Mouse (Mus musculus) adrenal gland, adult 18-20 months (tissue): Measurements from ENCODE around the gene Magi2. TPM values are rescaled to one million over a fixed set of nuclear protein-coding genes. Genes with fewer than 3 reads are reported as not detected.
"Not testable (repeated sequence)": the region's sequence is repeated elsewhere in the genome, so short reads cannot be mapped to it uniquely, and the experiment has no call there.

Experiments used
- DNase-seq, 2 experiments: peaks; one replicate each; pipeline ENCODE4 v3.0.0; 2021 to 2022; ENCODE audit warnings: low spot score in 2 of 2
- total RNA-seq, 2 experiments: library from RNA; stranded (reverse); gene quantifications; 1 replicate in 1 of 2; 2 replicates in 1 of 2; pipeline ENCODE4 v1.2.3; 2021

Magi2 gene
- total RNA-seq, 2 experiments from 2014 or later, result 7.2 to 11.8 TPM

DNA sequence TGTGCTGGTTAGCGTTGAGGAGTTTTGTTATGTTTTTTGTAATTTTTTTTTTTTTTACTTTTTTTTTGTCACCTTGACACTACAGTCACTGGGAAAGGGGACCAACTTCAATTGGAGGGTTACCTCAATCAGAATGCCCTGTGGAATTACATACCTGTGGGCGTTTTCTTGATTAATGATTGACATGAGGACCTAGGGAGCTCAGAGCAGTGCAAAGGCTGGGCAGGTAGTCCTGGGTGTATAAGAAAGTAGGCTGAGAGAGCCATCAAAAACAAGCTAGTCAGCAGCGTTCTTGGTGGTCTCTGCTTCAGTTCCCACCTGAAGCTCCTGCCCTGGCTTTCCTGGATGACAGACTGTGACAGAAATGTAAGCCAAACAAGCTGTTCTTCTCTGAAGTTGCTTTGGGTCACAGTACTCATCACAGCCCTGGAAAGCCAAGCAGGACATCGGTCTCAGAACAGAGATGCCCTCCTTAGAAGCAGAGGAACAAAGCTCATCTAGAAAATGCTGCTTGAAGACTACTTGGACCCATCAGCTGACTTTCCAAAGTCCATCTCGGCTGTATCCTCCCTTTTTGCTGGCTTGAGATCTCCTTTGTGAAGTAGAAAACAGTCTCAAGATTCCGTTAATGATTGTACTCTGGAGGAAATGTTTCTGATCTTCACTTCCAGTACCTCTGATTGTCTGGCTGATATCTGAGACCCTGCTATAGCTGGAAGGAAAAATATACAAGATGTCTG is 999.8 kb downstream of the Magi2 start:
- no peak for DNase-seq

DNA sequence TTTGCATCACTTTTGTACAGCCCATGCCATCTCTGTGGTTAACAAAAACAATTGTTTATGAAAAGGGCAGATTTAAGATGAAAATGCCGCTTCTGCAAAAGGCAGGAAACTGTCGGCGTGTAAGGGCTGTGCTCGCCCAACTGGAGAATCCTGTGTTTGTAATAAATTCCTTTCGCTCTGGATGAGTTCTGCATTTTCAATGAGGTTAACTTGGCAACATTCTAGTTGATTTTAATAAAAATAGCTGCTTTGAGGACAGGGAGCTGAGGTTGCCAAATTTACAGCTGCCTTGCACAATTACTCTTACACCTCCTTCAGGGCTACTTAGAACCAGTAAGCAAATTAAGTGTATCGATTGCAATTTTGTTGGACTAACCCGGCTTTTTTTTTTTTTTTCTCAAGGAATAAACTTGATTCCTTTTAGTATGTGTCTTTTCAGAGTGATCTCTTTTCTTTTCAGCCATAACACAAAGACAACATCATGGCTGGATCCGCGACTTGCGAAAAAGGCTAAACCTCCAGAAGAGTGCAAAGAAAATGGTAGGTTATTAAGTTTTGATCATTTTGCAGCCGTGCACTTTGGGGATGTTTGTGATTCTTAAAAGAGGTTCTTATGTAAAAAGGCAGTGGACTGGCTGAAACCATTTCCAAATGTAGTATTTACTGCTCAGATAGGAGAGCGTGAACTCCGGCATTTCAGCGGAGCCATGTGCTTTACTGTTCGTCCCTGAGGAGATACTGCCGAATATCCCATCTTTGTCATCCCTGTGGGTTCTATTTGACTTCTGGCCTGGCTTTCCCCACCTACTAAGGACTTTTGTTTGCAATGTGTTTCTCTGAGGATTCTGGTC is 1001.3 kb downstream of the Magi2 start:
- no peak for DNase-seq

DNA sequence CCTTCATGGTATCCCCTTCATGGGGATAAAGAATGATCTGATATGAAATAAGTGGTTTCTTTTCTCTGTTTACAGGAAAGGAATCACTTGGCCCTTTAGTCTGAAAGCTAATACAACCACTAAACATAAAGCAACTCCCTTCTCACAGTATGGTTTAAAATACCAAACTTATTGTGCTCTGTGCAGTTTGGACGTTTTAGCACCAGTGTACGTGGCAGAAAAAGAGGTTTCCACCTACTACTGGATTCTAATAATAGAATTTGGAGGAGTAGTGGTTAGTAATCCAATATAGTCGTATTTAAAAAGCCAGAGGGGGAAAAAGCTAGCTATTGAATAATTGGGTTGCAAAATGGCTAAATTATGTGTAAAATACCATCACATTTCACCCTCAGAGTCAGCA is 1005.1 kb downstream of the Magi2 start:
- DNase-seq, result no peak

DNA sequence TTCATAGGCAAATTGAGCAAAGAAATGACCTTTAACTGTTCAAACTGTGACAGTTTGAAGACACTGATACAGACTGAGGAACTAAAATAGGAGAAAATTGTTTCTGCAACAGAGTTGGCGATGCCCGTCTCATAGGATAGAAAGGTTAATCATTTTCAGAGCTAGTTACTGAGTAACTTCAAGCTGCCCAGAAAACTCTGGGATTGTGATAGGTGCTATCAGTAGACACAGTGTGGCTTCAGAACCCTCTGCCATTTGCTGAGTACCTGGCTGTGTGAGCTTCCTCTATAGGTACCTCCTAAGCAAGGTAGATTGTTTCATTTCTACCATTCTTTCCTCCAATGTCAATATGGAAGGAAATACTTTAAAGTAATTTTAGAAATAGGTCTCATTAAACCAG is 1014.7 kb downstream of the Magi2 start:
- no peak for DNase-seq

DNA sequence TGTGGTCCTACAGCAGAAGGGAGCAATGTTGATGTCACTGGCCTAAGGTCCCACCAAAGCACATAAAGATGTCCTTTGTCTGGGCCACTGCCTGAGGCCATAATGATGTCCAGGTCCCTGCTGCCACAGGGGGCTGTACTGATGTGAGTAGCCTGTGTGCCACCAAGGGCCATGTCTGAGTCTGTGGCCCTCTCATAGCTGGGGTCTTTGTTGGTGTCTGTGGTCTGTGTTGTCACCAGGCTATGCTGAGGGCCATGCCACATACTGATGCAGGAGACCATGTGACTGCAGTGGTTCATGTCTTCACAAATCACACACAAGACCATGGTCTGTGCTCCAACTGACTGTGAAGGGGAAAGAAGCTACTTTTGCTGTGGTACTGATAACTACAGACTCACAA is 1015.7 kb downstream of the Magi2 start:
- no peak for DNase-seq

DNA sequence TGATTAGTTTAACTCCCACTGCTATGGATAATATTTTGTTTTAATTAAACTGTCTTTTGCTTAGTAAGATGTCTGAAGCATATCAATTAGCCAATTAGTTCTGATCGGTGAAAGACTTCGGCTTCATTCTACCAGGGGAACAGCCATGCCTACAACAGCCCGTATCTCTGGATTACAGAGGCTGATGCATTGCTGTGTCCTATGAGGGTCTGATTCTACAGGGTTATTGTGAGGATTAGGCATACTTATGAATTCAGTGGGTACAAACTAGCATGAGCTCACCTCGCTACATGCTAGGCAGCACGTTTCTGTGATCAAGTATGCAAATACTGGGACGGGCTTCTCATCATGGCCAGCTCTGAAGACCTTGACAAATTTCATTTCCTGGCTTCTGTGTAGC is 1022.5 kb downstream of the Magi2 start:
- no peak for DNase-seq

DNA sequence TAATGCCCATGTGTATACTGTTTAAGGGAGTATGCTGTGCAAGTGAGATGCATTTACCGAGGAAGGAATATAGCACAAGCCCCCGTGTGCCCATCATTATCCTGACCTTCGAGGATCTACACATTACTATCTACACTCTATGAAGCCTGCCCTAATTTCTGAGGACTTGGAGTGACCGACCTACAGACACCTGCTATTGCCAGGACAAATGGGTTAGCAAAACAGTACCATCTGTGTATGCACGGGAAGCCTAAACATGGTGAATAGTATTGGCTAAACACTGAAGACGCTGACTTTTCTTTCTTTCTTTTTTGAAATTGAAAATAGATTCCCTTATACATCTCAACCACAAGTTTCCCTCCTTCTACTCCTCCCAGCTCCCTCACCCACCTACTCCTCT is 1024.7 kb downstream of the Magi2 start:
- DNase-seq, result no peak

DNA sequence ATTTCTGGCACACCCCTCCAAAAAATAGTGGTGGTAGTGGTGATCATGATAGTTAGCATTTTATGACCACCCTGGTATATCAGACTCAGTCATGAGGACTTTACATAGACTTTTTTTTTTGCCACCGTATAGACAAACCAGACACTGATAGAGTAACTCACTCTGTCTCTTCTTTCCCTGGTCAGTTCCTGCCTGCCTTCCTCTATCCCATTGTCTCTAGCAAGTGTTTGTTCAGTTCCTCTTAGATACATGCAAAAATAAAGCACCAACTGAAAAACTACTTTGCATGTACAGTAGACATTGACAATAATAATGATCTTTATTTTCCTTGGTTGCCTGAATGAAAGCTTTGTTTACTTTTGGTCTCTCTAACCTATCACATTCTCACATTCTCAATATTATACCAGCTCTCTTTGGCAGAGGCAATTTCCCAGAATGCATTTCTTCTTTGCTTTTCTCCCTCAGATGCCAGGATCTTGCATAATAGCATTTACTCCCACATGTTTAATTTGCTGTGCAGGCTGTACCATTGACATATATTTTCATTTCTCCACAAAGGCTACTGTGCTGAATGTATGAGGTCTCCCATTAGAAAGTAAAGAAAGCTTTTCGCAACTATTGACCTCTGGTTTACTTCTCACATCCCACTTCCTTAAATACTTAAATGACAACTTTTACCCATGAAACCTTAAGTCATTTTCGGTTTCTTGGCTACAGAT is 1029.5 kb downstream of the Magi2 start:
- DNase-seq, result no peak

DNA sequence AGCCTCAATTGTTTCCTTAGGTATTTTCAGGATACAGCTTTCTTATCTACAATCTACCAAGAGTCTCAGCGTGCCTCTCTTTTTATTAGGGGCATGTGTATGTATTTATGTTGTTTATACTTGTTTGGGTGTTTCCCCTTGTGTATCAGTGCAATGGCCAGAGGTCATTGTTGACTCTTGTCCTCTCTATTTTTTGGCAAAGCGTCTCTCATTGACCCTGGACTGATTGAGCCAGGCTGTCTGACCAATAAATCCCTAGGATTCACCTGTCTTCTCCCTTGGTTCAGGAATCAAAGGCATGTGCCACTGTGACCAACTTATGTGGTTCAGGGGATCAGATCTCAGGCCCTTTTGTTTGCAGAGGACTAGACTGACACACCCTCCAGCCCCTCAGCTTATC is 1030.1 kb downstream of the Magi2 start:
- DNase-seq, result no peak

DNA sequence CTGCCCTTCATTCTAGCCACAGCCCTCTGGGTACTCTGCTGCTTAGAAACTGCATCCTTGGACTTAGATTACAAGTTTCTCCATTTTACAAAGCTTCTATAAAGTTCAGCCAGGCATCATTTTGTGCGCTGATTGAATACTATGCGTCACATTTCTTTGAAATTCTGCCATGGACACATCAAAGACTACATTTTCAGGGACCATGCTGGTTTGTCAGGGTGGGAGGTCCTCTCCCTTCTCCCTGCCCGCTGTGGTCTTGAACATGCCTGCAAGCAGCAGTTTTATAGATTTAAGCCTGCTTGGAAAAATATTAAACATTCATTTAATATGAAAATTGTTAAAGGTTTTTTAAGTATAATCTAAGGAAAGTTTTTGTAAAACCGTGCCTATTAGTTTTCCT is 1030.6 kb downstream of the Magi2 start:
- DNase-seq, result no peak

DNA sequence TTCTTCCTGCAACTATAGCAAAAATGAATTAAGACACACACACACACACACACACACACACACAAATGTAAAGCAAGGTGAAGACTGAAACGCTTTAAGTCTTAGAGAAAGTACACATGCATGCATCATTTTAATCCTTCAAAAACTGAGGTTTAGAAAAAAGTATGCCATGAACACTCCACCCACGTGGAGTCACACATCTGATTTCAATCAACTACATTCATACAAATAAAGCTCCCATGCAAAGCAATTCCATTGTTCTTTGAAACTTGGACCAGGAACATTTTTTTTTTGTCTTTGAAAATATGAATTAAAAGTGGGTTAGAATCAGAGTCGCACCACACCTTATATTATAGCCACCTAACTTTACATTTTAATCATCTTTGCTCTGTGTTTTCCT is 1032.9 kb downstream of the Magi2 start:
- no peak for DNase-seq

DNA sequence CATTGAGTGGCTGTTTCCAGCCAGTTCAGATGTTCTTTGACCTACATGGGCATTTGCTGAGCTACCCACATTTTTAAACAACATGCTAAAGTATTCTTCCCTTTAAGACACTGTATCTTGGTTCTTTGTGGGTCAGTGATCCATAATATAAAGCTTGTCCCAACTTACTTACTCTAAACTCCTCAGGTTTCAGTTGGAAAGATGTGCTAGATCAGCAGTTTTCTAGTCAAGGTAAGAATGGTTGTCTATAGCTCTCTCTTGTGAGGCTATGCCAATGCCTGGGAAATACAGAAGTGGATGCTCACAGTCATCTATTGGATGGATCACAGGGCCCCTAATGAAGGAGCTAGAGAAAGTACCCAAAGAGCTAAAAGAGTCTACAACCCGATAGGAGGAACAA is 1045.8 kb downstream of the Magi2 start:
- DNase-seq, result not testable (repeated sequence)

DNA sequence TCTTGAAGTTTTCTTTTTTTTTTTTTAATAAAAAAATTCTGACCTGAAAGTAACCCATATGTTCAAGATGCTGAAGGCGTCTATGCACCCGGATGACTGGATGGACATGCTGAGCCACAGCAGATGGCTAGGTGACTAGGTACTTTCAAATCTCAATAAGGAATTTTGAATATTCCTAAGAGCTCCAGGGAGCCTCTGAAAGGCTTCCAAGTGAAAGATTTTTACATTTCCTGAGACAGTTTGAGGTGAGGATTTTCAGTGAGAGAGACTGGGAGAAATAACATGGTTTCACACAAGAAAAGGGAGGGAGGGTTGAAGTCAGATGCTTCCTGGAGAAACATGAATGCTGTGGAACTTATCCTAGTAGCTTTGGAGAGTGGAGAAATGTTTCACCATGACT is 1048.8 kb downstream of the Magi2 start:
- DNase-seq, result no peak

DNA sequence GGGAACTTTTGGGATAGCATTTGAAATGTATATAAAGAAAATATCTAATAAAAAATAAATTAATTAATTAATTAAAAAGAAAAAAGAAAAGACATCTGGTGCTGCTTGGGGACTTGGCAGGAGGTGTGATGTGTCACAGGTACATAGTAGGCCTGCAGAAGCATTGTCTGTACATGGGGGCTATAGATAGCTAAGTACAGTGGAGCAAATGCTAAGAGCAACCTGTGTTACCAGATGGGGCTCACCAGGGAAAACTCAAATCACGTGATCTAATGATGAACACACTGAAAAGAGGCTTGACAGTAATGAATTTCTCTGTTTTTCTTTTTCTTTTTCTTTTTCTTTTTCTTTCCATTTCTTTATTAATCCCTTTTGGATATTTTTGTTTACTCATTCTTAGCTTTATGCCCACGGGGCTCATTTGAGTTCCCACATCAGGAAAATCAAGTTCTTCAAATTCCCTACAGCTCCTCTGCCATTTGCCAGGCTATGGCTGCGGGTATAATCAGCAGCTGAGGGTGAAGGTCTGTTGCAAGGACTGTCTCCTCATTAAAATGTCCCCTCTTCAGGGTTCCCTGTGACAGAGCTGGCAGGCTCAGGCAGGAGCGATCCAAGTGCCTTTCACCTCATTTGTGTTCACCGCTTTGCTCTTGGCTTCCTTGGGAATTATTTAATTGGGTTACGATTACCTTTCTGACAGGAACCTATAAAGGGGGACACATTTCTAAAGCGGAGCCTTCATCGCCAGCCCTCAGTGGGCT is 1058.4 kb downstream of the Magi2 start:
- DNase-seq, result no peak

DNA sequence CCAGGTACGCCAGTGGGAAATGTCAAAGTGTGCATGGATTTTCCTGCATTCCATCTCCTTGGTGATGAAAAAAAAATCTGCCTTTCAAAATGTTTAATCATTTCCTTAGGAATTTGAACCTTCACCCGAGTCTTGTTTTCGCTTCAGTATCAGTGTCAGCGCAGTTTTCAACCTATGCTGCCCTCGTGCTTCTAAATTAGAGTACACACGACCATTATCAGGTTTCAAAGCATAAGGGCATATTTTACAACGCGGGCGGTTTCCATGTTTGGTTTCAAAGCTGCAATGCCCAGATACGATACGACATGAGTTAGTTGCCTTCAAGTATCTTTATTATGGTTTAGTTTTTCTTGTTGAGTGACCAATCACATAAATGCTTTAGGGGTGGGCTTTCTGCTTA is 1067.7 kb downstream of the Magi2 start:
- no peak for DNase-seq

DNA sequence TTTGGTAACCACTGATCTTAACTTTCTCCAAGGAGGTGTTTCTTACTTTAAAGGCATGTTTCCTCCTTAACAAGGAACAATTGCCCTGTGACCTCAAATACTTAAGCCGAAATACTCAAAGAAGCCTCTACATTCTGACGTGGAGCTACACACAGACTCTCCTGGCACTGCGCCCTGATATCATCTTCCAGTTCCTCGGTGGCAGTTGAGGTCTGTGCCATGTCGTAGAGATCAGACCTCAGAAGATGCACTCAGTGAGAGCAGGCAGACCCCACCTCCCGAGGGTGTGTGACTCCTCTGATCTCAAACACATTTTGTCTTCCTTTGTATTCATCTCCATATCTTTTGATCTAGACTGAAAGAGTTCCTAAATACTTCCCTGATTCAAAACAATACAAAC is 1073.0 kb downstream of the Magi2 start:
- DNase-seq, result no peak

DNA sequence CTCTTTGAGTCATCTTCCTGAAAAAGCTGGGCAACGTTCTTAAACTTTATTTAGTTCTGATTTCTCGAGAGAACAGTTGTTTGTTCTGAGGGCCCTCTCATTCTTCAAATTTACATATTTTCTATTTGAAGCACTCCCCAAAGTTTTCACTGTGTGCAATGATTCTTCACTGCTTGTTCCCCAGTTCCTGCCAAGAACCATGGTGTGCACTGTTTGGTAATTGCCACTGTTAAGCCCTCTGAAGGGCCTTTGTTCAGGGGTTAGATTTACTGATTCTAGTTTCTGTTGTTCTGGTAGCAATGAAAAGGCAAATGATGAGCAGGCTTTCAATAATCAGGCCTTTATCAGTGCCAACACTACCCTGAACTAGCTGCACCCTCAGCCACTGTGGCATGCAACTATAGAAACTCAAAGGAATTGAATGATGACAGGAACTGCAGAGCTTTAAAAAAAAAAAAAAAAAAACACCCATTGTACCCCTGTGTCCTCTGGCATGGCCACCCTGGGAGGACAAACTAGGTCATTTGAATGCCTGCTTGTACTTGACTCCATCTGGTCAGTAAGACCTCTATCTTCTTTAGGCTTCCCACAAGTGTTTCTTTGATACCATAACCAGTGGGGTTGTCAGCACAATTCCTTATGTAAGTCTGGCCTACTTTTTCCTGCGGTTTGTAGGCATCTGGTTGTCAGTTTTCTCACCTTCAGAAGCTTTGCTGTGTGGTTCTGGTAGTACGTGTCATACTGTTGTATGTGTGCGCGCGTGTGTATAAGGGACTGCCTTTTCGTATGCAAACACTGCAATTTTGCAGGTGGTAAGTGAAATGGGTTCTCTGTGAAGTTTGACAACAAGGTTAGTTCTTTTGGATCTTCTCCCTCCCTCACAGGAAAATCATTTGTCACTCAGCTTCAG is 1076.5 kb downstream of the Magi2 start:
- no peak for DNase-seq

DNA sequence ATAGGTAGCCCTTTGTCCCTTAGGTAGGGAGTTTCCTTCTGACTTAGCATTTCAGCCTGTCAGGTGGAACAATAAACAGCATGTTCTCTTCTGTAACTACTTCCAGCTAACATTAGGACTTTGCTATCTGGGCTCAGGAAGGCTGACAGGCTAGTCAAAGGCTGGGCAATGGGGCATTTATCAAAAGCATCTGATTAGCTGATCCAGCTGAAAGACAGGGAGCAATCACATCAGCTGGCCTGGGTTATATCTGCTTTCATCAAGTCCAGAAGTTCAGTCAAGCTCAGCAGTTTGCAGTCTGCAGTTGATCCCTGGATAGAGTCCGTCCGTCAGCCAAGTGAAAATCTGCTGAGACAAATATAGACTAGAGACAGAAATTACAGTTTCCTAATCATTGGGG is 1094.1 kb downstream of the Magi2 start:
- no peak for DNase-seq

DNA sequence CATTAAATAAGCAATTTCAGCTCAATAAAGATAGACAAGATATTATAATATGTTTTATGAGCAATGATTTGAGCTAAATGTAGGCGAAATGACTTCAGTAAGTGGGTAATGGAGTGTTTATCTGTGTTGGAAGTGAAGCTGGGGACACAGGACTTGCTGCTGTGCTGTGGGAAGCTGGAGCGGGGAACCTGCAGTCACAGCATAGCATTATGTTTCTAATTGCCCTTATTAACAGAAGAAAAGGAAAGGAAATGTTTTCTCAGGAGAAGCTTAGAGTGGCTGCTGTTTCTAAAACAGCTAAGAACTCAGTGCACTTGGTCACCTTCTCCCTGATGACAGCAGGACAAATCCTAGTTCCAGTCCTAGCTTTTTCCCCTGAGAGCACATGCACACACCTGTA is 1098.5 kb downstream of the Magi2 start:
- no peak for DNase-seq

DNA sequence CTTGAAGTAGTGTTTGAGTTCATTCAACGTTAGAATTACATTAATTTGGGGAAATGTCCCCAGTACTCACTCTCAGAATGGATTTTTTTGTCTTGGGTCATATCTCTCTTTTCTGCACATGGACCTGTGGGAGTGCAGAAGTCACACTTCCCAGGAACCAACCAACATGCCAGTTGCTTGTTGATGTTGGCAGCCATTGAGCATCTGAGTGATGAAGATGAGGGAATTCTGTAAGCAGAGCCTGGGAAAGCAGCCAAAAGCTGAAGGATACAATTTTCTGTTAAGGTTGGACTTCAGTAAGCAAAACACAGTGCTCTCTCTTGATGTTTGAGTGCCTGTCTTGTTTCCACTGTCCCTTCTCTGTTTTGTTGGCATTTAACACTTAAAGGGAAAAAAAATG is 1102.1 kb downstream of the Magi2 start:
- no peak for DNase-seq
